Mouse (Mus musculus) liver, adult (tissue): ENCODE measurements around the gene Ddx4.

ENCODE experiments used
- GATA4 ChIP-seq: IDR thresholded peaks from 2 replicates; pipeline ENCODE4 v1.6.1; 2014; ENCODE audit warnings: mild to moderate bottlenecking, low read length; ENCODE audit not compliant: insufficient replicate concordance

Gene Ddx4

GRCm38 (mm10) chr13:112652205-112652604 is at the start of gene Ddx4:
Ddx4 (minus strand) TSS chr13:112652475.
- TF ChIP-seq GATA4: no peak

- TF ChIP-seq GATA4: no peak
These were observed 49.0 kb upstream of the Ddx4 start for GRCm38 (mm10) chr13:112701256-112701655.

- no peak for TF ChIP-seq GATA4
These were observed 43.4 kb upstream of the Ddx4 start for GRCm38 (mm10) chr13:112695526-112696240.

- TF ChIP-seq GATA4: no peak
These were observed 40.7 kb upstream of the Ddx4 start for GRCm38 (mm10) chr13:112692870-112693553.

- no peak for TF ChIP-seq GATA4
These were observed 33.9 kb upstream of the Ddx4 start for GRCm38 (mm10) chr13:112686155-112686554.

- no peak for TF ChIP-seq GATA4
These were observed 31.7 kb upstream of the Ddx4 start for GRCm38 (mm10) chr13:112683970-112684369.

- no peak for TF ChIP-seq GATA4
These were observed 31.0 kb upstream of the Ddx4 start for GRCm38 (mm10) chr13:112683312-112683711.

- no peak for TF ChIP-seq GATA4
These were observed 25.9 kb upstream of the Ddx4 start for GRCm38 (mm10) chr13:112678154-112678553.

- TF ChIP-seq GATA4: no peak
These were observed 21.7 kb upstream of the Ddx4 start for GRCm38 (mm10) chr13:112673899-112674447.

GRCm38 (mm10) chr13:112672797-112673196 is 20.5 kb upstream of the Ddx4 start:
- TF ChIP-seq GATA4: no peak

GRCm38 (mm10) chr13:112671708-112672107 is 19.4 kb upstream of the Ddx4 start:
- no peak for TF ChIP-seq GATA4

GRCm38 (mm10) chr13:112667215-112667614 is 14.9 kb upstream of the Ddx4 start:
- TF ChIP-seq GATA4: no peak

- no peak for TF ChIP-seq GATA4
These were observed 14.3 kb upstream of the Ddx4 start for GRCm38 (mm10) chr13:112666433-112667024.

- TF ChIP-seq GATA4: no peak
These were observed 9.4 kb upstream of the Ddx4 start for GRCm38 (mm10) chr13:112661687-112662086.

- TF ChIP-seq GATA4: peak; percentile 25; the same call in 1 of the 2 replicates
These were observed 8.5 kb upstream of the Ddx4 start, which contains the start of gene Slc38a9 for GRCm38 (mm10) chr13:112660574-112661381. Slc38a9 (plus strand) TSS chr13:112660751.
